Mouse (Mus musculus): ENCODE measurements around the gene Sprr1b. TPM values are rescaled to one million over a fixed set of nuclear protein-coding genes. Genes with fewer than 3 reads are reported as not detected.
"Not testable (repeated sequence)": the region's sequence is repeated elsewhere in the genome, so short reads cannot be mapped to it uniquely, and the experiment has no call there.

Gene Sprr1b
- polyA plus RNA-seq (2015; fragmentation: Nextera tagmentation; extraction: Ambion mirVana), result not detected in 2 replicates

- no peaks in the 10 kb centered on the region for H3K4me1 ChIP-seq
- H3K9ac ChIP-seq, result no peak within 1 kb of the TSS
- no peaks in the 10 kb centered on the region for H3K27me3 ChIP-seq
- no peaks in the 10 kb centered on the region for H3K36me3 ChIP-seq (ENCODE audit: poor library complexity, severe bottlenecking)
- H3K27ac ChIP-seq, result no peak within 1 kb of the TSS
- H3K4me3 ChIP-seq, result no peak within 1 kb of the TSS
- no peaks in the 10 kb centered on the region for H3K9me3 ChIP-seq (replicated peaks)
- H3K4me2 ChIP-seq, result no peak within 1 kb of the TSS
- WGBS, result 96% methylated on average over 3 of the region's 3 CpGs
- ATAC-seq, result no peak
Measured at GRCm38 (mm10) chr3:92438689-92439088, at the start of gene Sprr1b. Sprr1b (minus strand) TSS chr3:92438789.

- Histone ChIP-seq H3K9ac (no peak overlapping the region), H3K4me2 (no peak overlapping the region), H3K9me3 (replicated peaks) (no peaks in the 10 kb centered on the region), H3K27me3 (no peaks in the 10 kb centered on the region), H3K4me3 (no peak overlapping the region), H3K27ac (no peak overlapping the region), H3K4me1 (no peaks in the 10 kb centered on the region), H3K36me3 (ENCODE audit: poor library complexity, severe bottlenecking) (no peaks in the 10 kb centered on the region)
- ATAC-seq, result no peak
- 57% methylated on average over 1 of the region's 1 CpGs for WGBS
Measured at GRCm38 (mm10) chr3:92486307-92486706, 47.7 kb upstream of the Sprr1b start.

GRCm38 (mm10) chr3:92485863-92486262, 47.3 kb upstream of the Sprr1b start, which contains the start of gene Sprr1a:
Sprr1a (minus strand) TSS chr3:92485895.
- ATAC-seq, result no peak

GRCm38 (mm10) chr3:92481249-92481648, 42.7 kb upstream of the Sprr1b start:
- H3K27me3 ChIP-seq; ATAC-seq; H3K4me2 ChIP-seq; H3K27ac ChIP-seq; H3K9me3 ChIP-seq (replicated peaks); H3K36me3 ChIP-seq (ENCODE audit: poor library complexity, severe bottlenecking); H3K9ac ChIP-seq; H3K4me3 ChIP-seq; H3K4me1 ChIP-seq: not testable (repeated sequence)

More at GRCm38 (mm10) chr3:92485863-92486262, 47.3 kb upstream of the Sprr1b start, which contains the start of gene Sprr1a:
- no peaks in the 10 kb centered on the region for H3K36me3 ChIP-seq (ENCODE audit: poor library complexity, severe bottlenecking)
- H3K4me1 ChIP-seq, result no peaks in the 10 kb centered on the region
- H3K27me3 ChIP-seq, result no peaks in the 10 kb centered on the region
- no peaks in the 10 kb centered on the region for H3K9me3 ChIP-seq (replicated peaks)
- H3K4me2 ChIP-seq, result no peak within 1 kb of the TSS
- no peak within 1 kb of the TSS for H3K9ac ChIP-seq
- no peak within 1 kb of the TSS for H3K27ac ChIP-seq
- no peak within 1 kb of the TSS for H3K4me3 ChIP-seq

GRCm38 (mm10) chr3:92470111-92470510, 31.5 kb upstream of the Sprr1b start:
- Histone ChIP-seq H3K27me3 (no peaks in the 10 kb centered on the region), H3K27ac (no peak overlapping the region), H3K9me3 (replicated peaks) (no peaks in the 10 kb centered on the region), H3K4me1 (no peaks in the 10 kb centered on the region), H3K9ac (no peak overlapping the region), H3K4me3 (no peak overlapping the region), H3K36me3 (ENCODE audit: poor library complexity, severe bottlenecking) (no peaks in the 10 kb centered on the region), H3K4me2 (no peak overlapping the region)
- ATAC-seq, result no peak
- WGBS, result 88% methylated on average over 2 of the region's 2 CpGs

GRCm38 (mm10) chr3:92467424-92467823, 28.8 kb upstream of the Sprr1b start:
- no peak for ATAC-seq
- H3K36me3 ChIP-seq (ENCODE audit: poor library complexity, severe bottlenecking), result no peaks in the 10 kb centered on the region
- H3K9ac ChIP-seq, result no peak overlapping the region
- no peaks in the 10 kb centered on the region for H3K9me3 ChIP-seq (replicated peaks)
- no peak overlapping the region for H3K4me3 ChIP-seq
- no peaks in the 10 kb centered on the region for H3K4me1 ChIP-seq
- H3K4me2 ChIP-seq, result no peak overlapping the region
- no peaks in the 10 kb centered on the region for H3K27me3 ChIP-seq
- no peak overlapping the region for H3K27ac ChIP-seq

GRCm38 (mm10) chr3:92466576-92466975, 28.0 kb upstream of the Sprr1b start:
- no peak for ATAC-seq
- H3K4me1 ChIP-seq, result no peaks in the 10 kb centered on the region
- no peaks in the 10 kb centered on the region for H3K36me3 ChIP-seq (ENCODE audit: poor library complexity, severe bottlenecking)
- H3K4me3 ChIP-seq, result no peak overlapping the region
- 88% methylated on average over 1 of the region's 1 CpGs for WGBS
- no peak overlapping the region for H3K4me2 ChIP-seq
- H3K9me3 ChIP-seq (replicated peaks), result no peaks in the 10 kb centered on the region
- H3K27ac ChIP-seq, result no peak overlapping the region
- H3K27me3 ChIP-seq, result no peaks in the 10 kb centered on the region
- H3K9ac ChIP-seq, result no peak overlapping the region

- Histone ChIP-seq H3K9me3 (replicated peaks) (no peaks in the 10 kb centered on the region), H3K9ac (no peak within 1 kb of the TSS), H3K4me2 (no peak within 1 kb of the TSS), H3K27ac (no peak within 1 kb of the TSS), H3K27me3 (no peaks in the 10 kb centered on the region), H3K4me3 (no peak within 1 kb of the TSS), H3K4me1 (no peaks in the 10 kb centered on the region), H3K36me3 (ENCODE audit: poor library complexity, severe bottlenecking) (no peaks in the 10 kb centered on the region)
- 73% methylated on average over 2 of the region's 2 CpGs for WGBS
- ATAC-seq, result no peak
Measured at GRCm38 (mm10) chr3:92458620-92459019, 20.0 kb upstream of the Sprr1b start, which contains the start of gene Sprr3. Sprr3 (minus strand) TSS chr3:92458720.

- Histone ChIP-seq H3K9me3 (replicated peaks) (no peaks in the 10 kb centered on the region), H3K4me1 (no peaks in the 10 kb centered on the region), H3K4me3 (no peak overlapping the region), H3K9ac (no peak overlapping the region), H3K27ac (no peak overlapping the region), H3K4me2 (no peak overlapping the region), H3K36me3 (ENCODE audit: poor library complexity, severe bottlenecking) (no peaks in the 10 kb centered on the region), H3K27me3 (no peaks in the 10 kb centered on the region)
- WGBS, result 90% methylated on average over 5 of the region's 5 CpGs
- no peak for ATAC-seq
Measured at GRCm38 (mm10) chr3:92455151-92455550, 16.6 kb upstream of the Sprr1b start.

- H3K27me3 ChIP-seq, result no peaks in the 10 kb centered on the region
- H3K4me1 ChIP-seq, result no peaks in the 10 kb centered on the region
- no peak for ATAC-seq
- H3K4me3 ChIP-seq, result no peak overlapping the region
- no peak overlapping the region for H3K27ac ChIP-seq
- 90% methylated on average over 3 of the region's 3 CpGs for WGBS
- no peaks in the 10 kb centered on the region for H3K36me3 ChIP-seq (ENCODE audit: poor library complexity, severe bottlenecking)
- H3K9me3 ChIP-seq (replicated peaks), result no peaks in the 10 kb centered on the region
- H3K9ac ChIP-seq, result no peak overlapping the region
- H3K4me2 ChIP-seq, result no peak overlapping the region
Measured at GRCm38 (mm10) chr3:92440177-92440576, 1.6 kb upstream of the Sprr1b start.

GRCm38 (mm10) chr3:92432282-92432681, 6.3 kb downstream of the Sprr1b start, which contains the start of gene Sprr2k:
Sprr2k (plus strand) TSS chr3:92432582.
- 90% methylated on average over 2 of the region's 2 CpGs for WGBS
- Histone ChIP-seq H3K36me3 (ENCODE audit: poor library complexity, severe bottlenecking) (no peaks in the 10 kb centered on the region), H3K4me3 (no peak within 1 kb of the TSS), H3K27me3 (no peaks in the 10 kb centered on the region), H3K4me2 (no peak within 1 kb of the TSS), H3K4me1 (no peaks in the 10 kb centered on the region), H3K9me3 (replicated peaks) (no peaks in the 10 kb centered on the region), H3K27ac (no peak within 1 kb of the TSS), H3K9ac (no peak within 1 kb of the TSS)
- ATAC-seq, result no peak

GRCm38 (mm10) chr3:92429323-92429722, 9.3 kb downstream of the Sprr1b start, which contains the start of gene Gm9774:
Gm9774 (minus strand) TSS chr3:92429423.
- no peaks in the 10 kb centered on the region for H3K36me3 ChIP-seq (ENCODE audit: poor library complexity, severe bottlenecking)
- no peaks in the 10 kb centered on the region for H3K9me3 ChIP-seq (replicated peaks)
- no peaks in the 10 kb centered on the region for H3K4me1 ChIP-seq
- no peak within 1 kb of the TSS for H3K4me3 ChIP-seq
- WGBS, result 91% methylated on average over 6 of the region's 6 CpGs
- H3K27me3 ChIP-seq, result no peaks in the 10 kb centered on the region
- H3K9ac ChIP-seq, result no peak within 1 kb of the TSS
- H3K27ac ChIP-seq, result no peak within 1 kb of the TSS
- no peak within 1 kb of the TSS for H3K4me2 ChIP-seq
- ATAC-seq, result no peak

- H3K27me3 ChIP-seq, result no peaks in the 10 kb centered on the region
- H3K9me3 ChIP-seq (replicated peaks), result no peaks in the 10 kb centered on the region
- no peak within 1 kb of the TSS for H3K4me3 ChIP-seq
- H3K4me1 ChIP-seq, result no peaks in the 10 kb centered on the region
- no peak within 1 kb of the TSS for H3K9ac ChIP-seq
- ATAC-seq, result no peak
- no peaks in the 10 kb centered on the region for H3K36me3 ChIP-seq (ENCODE audit: poor library complexity, severe bottlenecking)
- no peak within 1 kb of the TSS for H3K27ac ChIP-seq
- WGBS, result 88% methylated on average over 2 of the region's 2 CpGs
- no peak within 1 kb of the TSS for H3K4me2 ChIP-seq
Measured at GRCm38 (mm10) chr3:92417782-92418181, 20.8 kb downstream of the Sprr1b start, which contains the start of gene Sprr2j-ps. Sprr2j-ps (plus strand) TSS chr3:92418082.

All from forebrain, embryonic 13.5 days (tissue).